Mouse (Mus musculus) brain, embryonic 18.5 days (tissue): ENCODE data around the gene Acot7.

Source experiments
- DNase-seq: peaks from one replicate; pipeline ENCODE4 v3.0.0-alpha.2; 2012; ENCODE audit warnings: low read depth, low spot score

Gene Acot7

DNA sequence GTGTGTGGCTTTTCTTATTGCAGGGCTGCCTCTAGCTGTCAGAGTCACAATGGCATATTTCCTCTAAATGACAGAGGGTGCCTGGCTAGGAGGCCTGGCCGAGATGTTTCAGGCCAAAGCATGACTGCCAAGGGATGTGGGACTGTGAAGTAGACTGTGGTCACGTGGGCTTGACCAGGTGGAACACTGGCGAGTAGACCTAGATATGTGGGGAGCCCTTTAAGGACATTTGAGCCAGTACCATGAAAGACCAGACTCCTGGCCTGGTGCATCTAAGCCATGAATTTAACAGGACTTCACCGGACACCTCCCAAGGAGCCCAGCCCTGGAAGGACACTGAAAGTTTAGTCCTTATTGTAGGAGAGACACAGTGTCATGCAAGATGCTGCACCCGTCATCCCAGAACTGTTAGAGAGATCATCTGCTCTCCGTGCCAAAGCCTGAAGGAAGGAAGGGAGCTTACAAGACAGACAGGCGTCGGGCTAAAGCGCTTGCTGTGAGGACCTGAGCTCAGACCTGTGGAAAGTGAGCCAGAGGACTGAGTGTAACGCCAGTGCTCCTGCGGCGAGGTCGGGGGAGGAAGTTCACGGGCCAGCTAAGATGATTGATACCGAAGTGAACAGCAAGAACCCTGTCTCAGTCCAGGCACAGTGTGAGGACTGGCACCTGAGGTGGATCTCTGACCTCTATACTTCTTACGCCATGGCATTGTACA is 2.2 kb downstream of the Acot7 start:
- DNase-seq: no peak

DNA sequence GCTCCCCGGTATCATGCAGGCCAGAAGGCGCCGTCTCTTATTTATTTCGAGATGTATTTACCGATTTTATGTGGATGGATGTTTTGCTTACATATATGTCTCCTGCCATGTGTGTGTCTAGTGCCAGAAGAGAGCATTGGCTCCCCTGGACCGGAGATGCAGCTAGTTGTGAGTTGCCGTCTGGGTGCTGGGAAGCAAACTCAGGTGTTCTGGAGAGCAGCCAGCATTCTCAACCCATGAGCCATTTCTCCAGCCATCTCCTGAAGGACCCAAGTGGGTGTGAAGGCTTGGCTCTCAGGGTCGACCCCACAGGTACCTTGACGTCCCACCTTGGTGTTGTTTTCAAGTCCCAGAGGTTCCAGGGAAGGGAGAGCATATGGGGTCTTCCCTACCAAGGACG is 4.3 kb downstream of the Acot7 start:
- no peak for DNase-seq

DNA sequence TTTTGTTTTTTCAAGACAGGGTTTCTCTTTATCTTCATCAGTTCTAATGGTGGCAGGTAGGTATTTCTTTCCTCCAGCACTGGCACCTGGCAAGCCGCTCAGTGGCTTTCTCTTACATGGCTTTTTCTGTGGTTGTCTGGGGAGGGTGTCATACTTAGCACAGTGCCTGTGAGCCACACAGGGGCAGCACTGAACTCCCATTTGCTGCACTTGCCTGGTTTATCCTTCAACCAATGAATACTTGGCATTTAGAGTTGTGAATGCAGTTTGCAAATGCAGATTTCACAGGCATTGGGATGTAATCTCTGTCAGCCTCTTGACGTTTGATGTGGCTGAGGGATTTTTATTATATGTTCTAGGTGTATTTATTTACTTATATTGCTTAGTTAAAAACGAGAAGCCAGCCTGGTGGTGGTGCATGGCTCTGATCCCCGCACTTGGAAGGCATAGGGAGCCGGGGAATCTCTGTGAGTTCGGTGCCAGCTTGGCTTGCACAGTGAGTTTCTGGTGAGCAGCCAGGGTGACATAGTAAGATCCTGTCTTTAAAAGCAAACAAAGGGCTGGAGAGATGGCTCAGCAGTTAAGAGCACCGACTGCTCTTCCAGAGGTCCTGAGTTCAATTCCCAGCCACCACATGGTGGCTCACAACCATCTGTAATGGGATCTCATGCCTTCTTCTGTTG is 6.6 kb downstream of the Acot7 start:
- DNase-seq: no peak

DNA sequence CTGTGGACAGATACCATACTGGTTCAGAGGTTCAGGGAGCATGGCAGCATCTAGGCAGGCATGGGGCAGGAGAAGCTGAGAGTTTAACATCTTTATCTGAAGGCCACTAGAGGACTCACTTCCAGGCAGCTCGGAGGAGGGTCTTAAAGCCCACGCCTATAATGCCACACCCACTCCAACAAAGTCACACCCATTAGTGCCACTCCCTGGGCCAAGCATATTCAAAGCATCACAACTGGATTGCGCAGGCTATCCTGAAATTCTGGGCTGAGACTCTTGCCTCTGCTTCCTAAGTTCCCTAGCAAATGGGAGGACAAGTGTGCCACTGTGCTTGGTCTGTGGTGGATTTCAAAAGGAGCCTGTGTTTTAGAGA is 7.2 kb downstream of the Acot7 start:
- no peak for DNase-seq

DNA sequence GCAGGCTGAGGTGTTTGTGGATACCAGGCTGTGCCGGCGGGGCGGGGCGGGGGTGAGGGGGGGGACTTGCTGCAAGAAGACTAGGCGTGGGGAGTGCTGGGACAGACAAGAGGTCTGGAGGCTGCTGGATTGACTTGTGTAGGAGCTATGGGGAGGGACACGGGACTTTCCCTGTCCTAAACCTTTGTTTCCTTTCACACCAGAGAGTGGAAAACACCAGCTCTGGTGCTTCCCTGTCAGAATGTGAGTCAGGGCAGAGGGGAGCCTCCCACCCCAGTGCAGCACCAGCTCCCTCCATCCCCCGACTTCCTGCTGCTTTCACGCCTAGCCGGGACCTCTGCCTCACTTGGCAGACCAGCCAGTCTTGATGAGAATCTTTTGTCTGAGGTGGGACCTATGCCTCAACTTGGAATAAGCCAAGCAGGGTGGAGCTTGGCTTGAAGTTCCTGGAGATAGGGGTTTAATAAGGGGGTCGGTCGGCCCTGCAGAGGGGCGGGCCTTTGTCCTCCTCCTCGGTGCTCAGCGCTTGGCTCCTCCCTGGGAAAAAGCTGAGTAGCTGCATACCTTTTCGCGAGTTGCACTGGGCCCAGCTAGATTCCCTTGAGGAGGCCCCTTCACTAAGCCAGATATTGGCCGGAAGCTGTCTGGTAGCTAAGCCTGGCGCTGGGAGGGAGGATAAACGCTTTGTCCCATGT is 7.7 kb downstream of the Acot7 start:
- no peak for DNase-seq

DNA sequence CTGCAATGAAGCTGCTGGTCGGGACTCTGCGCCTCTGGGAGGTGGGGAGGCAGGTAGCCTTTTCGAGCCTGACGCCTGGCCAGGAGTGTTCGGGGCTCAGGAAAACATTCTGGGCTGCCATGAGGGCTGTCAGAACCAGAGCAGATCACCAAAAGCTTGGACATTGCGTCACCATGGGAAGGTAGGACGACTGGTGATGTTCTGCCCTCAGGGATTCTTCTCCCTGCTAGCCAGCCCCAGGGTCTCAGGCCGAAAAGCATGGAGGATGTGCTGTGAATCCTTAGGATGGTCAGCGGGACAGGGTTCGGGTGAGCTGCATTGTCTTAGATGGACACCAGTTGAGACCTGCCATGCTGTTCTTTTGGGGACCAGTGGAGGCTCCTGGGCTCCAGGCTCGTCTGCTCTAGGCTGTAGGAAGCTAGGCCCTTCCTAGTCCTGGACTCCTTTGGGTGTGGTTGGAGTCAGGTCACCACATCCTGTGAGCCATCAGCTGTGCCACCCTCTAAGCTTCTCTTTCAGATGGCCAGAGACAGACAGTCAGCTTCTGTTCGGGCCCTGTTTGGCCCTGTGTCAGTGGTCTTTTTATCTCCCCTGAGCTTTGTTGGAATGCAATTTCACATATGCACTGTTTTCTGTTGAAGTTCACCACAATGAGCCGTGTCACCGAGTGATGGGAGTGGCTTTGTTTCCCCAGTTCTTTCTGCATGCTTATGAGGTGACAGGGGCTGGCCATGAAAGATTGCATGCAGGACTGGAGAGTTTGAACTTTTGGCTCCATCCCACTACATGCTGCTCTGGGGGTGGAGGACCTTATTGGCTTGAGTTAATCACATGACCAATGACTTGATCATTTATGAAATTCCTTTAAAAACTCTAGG is 8.5 kb downstream of the Acot7 start:
- no peak for DNase-seq

DNA sequence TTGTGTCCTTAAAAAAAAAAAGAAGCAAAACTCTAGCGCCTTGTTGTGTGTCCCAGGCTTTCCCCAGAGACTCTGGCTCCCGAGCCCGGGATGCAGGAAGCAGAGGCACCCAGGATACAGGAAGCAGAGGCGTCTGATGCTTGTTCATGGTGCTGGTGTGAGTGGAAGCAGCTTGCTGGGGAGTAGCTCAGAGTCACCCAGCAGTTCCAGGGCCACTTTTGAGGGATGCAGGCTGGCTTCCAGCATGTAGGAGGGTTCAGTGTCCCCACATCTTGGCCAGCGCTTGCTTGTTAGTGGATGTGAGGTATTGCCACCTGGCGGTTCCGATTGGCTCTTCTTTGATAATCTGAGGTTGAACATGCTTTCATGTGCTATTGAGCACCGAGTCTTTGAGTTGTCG is 9.2 kb downstream of the Acot7 start:
- DNase-seq: no peak

DNA sequence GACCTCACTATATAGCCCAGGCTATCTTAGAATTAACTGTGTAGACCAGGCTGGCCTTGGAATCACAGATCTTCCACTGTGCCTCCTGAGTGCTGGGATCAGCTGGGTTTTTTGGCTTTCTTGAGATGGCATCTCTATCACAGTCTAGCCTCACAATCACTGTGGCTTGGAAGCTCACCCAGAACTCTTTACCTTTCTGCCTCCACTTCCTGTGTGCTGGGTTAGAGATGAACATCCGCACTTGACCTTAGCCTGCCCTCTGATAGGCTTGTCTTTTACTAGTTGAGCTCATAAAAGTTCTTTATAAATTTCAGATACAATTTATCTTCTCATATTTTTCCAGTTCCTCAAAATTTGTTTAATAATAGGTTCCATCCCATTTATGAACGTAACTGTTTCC is 10.7 kb downstream of the Acot7 start:
- no peak for DNase-seq

DNA sequence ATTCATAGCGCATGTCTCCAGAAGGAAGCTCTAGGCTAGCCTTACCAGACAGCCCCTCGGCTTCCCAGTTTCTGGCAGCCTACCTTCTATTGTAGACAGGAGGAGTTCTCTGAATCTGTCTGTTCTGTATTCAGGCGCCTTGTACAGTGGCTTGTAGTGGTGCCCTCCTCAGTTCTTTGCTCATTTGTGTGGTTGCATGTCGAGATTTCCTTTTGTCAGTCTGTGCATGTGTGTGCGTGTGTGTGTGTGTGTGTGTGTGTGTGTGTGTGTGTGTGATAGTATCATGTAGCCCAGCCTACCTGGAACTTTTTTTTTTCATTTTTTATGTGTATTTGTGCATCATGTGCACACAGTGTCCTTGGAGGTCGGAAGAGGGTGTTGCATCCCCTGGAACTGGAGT is 11.1 kb downstream of the Acot7 start:
- no peak for DNase-seq

DNA sequence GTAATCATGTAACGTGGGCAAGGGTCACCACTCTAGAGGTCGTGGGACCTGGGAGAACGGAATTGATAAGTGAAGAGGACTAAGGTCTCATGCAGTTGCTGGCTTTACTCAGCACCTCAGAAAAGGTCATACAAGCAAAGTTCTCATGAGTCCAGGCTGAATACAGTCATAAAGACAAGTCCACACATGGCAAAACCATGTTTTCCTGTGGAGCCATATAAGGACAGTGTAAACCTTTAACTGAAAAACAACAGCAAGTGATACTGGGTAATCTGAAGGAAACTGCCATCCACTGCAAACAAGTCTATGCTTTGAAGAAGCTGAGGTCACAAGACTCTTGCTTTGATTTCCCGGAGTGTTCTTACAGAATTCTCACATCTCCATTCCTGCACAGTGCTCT is 11.8 kb downstream of the Acot7 start:
- no peak for DNase-seq

DNA sequence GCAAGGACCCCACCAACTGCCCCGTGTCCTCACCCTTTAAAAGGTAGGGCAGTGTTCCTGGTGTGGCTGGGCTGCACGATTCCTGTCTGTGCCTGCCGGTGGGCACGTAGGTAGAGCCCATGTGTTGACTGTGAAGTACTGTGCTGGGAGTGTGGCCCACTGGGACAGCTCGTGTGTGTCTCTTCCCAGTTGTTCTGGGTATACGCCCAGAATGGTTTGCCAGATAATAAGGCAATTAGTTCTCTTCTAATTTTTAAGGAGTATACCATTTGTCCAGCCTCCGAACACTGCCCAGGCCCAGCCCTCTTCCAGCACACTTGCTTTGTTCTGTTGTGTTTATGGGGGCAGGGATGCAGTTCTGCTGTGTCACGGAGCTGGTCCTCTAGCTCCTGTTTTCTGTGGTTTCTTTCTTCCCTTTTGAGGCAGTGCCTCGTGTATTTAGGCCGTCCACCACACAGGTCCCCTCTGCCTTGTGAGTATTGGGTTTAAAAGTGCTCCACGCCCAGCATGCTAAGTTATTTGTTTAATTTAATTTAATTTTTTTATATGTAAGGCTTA is 12.2 kb downstream of the Acot7 start:
- DNase-seq: no peak

DNA sequence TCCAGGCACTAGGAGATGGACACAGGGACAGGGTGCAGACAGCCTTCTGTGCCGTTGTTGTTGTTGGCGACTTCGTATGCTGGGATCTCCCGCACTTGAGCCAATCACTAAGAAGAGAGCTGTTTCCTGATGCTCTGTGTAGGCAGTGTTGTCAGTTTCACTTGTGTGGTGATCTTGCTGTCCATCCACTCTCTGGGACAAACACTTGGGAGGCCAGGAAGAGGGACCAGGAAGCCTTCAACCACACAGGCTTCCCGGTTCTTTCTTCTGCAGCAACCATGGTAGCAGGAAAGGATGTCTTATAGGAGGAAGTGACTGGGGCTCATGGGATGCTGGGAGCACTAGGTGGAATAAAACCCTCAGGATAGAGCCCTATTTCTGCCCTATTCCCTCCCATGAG is 12.8 kb downstream of the Acot7 start:
- no peak for DNase-seq

DNA sequence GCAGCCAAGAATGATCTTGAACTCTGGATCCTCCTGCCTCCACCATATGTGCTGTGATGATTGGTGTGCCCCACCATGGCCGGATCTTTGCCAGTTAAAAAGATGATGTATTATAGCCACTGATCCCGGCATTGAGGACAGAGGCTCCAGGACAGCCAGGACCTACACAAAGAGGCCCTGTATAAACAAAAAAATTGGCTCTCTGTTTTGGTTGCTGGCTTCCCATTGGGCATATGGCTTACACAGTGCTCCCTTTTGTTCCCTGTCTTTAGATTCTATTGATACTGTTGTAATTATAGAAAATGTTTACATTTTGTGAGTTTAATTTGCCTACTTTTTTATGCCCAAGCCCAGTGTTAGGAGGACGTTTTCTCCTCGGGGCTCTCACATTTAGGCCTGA is 14.6 kb downstream of the Acot7 start:
- DNase-seq: no peak

DNA sequence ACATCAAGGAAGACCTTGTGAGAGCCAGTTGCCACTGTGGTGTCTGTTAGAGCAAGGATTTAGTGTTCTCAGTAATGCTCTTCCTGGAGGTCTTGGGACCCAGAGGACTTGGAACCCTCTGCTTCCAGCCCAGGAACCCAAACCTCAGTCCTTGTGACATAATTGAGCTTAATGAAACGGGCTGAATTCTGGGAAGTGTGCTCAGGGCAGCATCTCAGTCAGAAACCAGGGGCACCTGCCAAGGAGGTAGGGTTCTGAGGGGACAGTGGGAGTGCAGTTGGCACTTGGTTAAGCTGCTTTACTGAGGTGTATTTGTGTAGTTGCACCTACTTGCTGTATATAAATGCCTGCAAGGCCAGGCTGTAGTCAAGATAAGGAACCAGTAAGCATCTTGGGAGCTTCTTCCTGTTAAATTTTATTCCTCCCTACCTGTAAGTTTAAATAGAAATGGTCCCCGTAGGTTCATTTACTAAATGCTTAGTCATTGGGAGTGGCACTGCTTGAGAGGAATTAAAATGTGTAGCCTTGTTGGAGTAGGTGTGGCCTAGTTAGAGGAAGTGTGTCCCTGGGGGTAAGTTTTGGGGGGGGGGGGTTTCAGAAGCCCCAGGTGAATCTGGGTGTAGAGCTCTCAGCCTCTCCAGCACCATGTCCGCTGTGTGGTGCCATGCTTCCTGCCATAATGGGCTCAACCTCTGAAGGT is 16.7 kb downstream of the Acot7 start:
- no peak for DNase-seq

DNA sequence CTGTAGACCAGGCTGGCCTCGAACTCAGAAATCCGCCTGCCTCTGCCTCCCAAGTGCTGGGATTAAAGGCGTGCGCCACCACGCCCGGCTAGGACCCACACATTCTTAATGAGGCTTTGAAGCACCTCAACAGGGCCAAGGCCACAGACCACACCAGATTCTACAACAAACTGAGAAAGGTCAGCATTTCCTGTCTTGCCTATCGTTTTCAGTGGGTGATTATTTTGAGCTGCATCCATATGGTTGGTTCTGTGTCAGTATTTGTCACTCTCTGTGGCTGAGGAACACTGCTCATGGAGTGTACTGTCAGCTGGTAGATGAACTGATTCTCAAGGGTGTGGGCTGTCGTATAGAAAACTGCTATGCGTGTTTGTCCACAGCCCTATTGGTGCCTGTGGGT is 18.3 kb downstream of the Acot7 start:
- no peak for DNase-seq

DNA sequence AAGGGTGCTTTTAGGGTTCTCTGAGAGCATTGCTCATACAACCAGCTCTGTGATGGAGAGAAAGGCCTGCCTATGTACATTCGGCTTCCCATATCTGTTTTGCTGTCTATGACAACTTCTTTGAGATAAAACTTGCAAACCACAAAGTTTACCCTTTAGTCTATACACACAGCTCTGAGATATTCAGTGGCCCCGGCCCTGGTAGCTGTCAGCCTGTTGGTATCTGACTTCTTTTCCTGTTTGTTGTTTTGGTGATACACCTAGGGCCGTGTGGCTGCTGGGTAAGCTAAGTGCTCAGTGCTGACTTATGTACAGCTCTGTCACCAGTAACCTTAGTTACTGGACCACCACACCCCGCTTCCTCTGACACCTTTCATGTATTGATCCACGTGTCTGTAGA is 19.6 kb downstream of the Acot7 start:
- DNase-seq: no peak

DNA sequence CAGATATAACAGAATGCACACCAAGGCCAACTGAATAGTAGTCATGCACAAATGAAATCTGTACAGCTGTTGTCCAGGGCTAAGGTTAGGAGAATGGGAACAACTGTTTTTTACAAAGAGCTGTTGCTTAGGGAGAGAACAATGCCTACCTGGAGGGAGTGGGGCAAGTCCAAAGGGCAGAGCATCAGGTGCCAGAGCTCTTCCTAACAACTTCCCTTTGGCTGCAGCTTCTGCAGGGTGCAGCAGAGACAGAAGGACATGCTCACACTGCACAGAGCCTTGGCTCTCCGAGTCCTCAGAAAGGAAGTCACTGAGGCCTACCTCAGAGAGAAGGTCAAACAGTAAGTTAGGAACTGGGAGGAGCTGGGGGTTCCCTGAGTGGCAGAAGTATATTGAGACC is 21.7 kb downstream of the Acot7 start:
- no peak for DNase-seq

DNA sequence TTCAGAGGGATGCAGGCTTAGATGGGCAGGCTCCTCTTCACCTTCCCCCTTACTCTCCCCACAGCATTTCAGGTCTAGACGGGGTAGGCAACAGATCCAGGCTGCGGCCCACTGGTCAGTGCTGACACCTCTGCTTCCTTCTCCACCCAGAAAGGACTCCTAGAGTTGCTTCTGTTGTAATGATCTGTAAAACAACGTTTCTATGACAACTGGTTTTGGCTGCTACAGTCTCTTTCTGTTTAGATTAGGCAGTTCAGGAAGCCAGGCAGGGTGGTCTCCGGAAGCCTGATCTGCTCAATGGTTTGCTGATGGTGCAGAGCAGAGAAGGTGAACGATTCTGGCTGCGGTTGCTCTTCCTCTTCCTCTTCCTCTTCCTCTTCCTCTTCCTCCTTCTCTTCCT is 23.6 kb downstream of the Acot7 start:
- DNase-seq: no peak

DNA sequence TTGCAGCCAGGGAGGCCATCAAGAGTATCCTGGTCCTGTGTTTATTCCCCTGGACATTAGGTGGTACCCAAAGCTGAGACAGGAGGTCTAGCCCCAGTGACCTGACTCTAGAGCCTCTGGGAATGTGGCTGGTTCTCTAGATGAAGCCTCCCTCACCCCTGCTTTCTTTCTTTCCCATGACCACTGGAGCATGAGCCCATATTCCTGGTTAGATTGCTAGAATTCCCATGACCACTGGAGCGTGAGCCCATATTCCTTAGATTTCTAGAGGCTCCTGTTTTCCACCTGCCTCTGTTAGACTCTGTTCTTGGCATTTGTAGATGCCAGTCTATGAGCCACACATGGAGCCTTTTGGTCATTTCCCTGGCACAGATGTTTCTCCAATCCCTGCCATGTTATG is 24.5 kb downstream of the Acot7 start:
- DNase-seq: no peak

DNA sequence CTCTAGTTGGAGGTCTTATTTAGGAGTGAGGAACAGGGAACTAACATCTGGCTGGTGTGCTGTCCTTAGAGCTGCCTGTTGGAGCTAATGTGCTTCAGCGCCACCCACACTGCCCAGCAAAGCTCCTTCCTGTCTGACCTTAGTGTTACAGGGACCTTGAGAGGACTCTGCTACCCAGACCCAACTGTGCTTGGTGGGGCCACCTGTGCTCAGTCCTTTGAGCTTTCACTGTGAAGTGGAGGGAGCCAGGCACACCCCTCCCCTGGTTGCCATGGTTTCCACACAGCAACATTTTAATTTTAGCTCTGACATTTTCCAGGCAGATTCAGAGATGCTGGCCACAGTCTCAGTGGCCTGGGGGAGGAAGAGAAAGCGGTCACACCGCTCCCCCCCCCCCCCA is 25.0 kb downstream of the Acot7 start:
- no peak for DNase-seq

DNA sequence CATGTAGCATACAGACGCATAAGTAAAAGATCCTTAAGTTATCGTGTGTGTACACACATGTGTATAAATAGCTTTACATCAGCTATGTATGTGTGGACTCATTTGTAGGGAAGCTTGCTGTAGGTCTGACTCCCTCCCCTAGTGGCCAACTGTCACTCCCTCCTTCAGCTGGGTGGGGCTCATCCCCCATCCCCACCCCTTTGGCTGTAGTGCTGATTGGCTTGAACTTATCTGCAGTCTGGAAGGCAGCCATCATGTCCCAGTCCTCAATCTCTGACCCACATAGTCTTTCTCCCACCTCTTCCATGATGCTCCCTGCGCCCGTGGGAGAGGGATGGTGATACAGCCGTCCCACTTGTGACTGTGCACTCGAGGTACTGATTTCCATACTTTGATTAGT is 26.7 kb downstream of the Acot7 start:
- DNase-seq: no peak
